Mouse (Mus musculus): ENCODE data around the gene Ddx56. TPM values are rescaled to one million over a fixed set of nuclear protein-coding genes. Genes with fewer than 3 reads are reported as not detected.

Gene Ddx56
- total RNA-seq, 2 experiments from 2014 or later, result 26.8 to 31.4 TPM

Other genes starting within 250 kb of the Ddx56 start
- gene Camk2b, start 201.4 kb downstream of the Ddx56 start, total RNA-seq (2021), result 100 to 1,000 TPM; 169 to 170 TPM
- gene A730071L15Rik, start 67.7 kb downstream of the Ddx56 start, total RNA-seq (2021), result under 1 TPM in 1 of 2 experiments, not detected in 1; 0.21 TPM
- gene Nudcd3, start 67.4 kb downstream of the Ddx56 start, total RNA-seq (2021), result 10 to 100 TPM; 54.4 to 57.1 TPM
- gene Npc1l1, start 37.6 kb downstream of the Ddx56 start, total RNA-seq (2021), result under 1 TPM; 0.06 to 0.13 TPM
- gene Tmed4, start 7.1 kb upstream of the Ddx56 start, total RNA-seq (2021), result 10 to 100 TPM; 56.3 to 62.4 TPM
- 100 to 1,000 TPM; 497 to 603 TPM for gene Ogdh, start 23.9 kb upstream of the Ddx56 start, total RNA-seq (2021)
- gene Zmiz2, start 121.3 kb upstream of the Ddx56 start, total RNA-seq (2021), result 10 to 100 TPM; 28.9 to 30.2 TPM
- 100 to 1,000 TPM; 427 to 511 TPM for gene Ppia, start 147.7 kb upstream of the Ddx56 start, total RNA-seq (2021)
- 10 to 100 TPM; 41.3 to 46.3 TPM for gene H2afv, start 176.7 kb upstream of the Ddx56 start, total RNA-seq (2021)
- 10 to 100 TPM; 28.5 to 37.4 TPM for gene Purb, start 208.1 kb upstream of the Ddx56 start, total RNA-seq (2021)